Mouse (Mus musculus) retina, embryonic 14.5 days (tissue): ENCODE measurements at regions not wholly inside any gene's neighbourhood (a gene's known extent, or its start where the extent isn't known, plus 50 kb on each side); places are given as distances from the start of the nearest gene placed in this dataset.

Source experiments
- DNase-seq: peaks from one replicate; pipeline ENCODE4 v3.0.0-alpha.2; 2015; ENCODE audit warnings: low spot score

GRCm38 (mm10) chr1:156993105-156993504, 53.7 kb upstream of the Ralgps2 start:
- no peak for DNase-seq

- peak; percentile 51 for DNase-seq
Observed at GRCm38 (mm10) chr1:156992536-156992935, 53.1 kb upstream of the Ralgps2 start.

- no peak for DNase-seq
Observed at GRCm38 (mm10) chr1:156990567-156991494, 51.4 kb upstream of the Ralgps2 start.

- DNase-seq, result peak; percentile 76
Observed at GRCm38 (mm10) chr1:156990112-156990511, 50.7 kb upstream of the Ralgps2 start.

- DNase-seq, result no peak
Observed at GRCm38 (mm10) chr1:156989149-156989785, 49.8 kb upstream of the Ralgps2 start.
